Mouse (Mus musculus) forebrain, embryonic 16.5 days (tissue): Measurements from ENCODE around the gene Tnfaip8l1. TPM values are rescaled to one million over a fixed set of nuclear protein-coding genes. Genes with fewer than 3 reads are reported as not detected.
A peak's percentile ranks its signal among the peaks of the same experiment; 100 is the strongest.

ENCODE experiments used
- ATAC-seq: fragments of 200-750 bp; cut with Nextera tagmentation; 2 replicates; pipeline ENCODE4 v1.8.0; 2017; ENCODE audit warnings: mild to moderate bottlenecking, moderate library complexity
- H3K27ac ChIP-seq: fragments of 300-500 bp; sonication (generic); 2 replicates; pipeline ENCODE4 v1.5.1; 2014; ENCODE audit warnings: low read length, control low read depth
- H3K27me3 ChIP-seq: fragments of 300-500 bp; sonication (generic); replicated peaks from 2 replicates; pipeline ENCODE4 v1.6.1; 2014; ENCODE audit warnings: low read length; ENCODE audit not compliant: control insufficient read depth, insufficient read depth
- H3K36me3 ChIP-seq: fragments of 300-500 bp; sonication (generic); 2 replicates; pipeline ENCODE4 v1.6.1; 2014; ENCODE audit not compliant: control insufficient read depth, insufficient read depth
- H3K4me1 ChIP-seq: fragments of 300-500 bp; sonication (generic); replicated peaks from 2 replicates; pipeline ENCODE4 v1.6.1; 2014; ENCODE audit warnings: low read length; ENCODE audit not compliant: control insufficient read depth, insufficient read depth
- H3K4me2 ChIP-seq: fragments of 300-500 bp; sonication (generic); 2 replicates; pipeline ENCODE4 v1.6.1; 2014; ENCODE audit warnings: mild to moderate bottlenecking, low read length, control low read depth
- H3K4me3 ChIP-seq: fragments of 300-500 bp; sonication (generic); replicated peaks from 2 replicates; pipeline ENCODE4 v1.5.1; 2014; ENCODE audit warnings: mild to moderate bottlenecking, low read length, control low read depth
- H3K9ac ChIP-seq: fragments of 300-500 bp; sonication (generic); replicated peaks from 2 replicates; pipeline ENCODE4 v1.6.1; 2014; ENCODE audit warnings: low read depth, low read length, control low read depth
- H3K9me3 ChIP-seq: fragments of 300-500 bp; sonication (generic); 2 replicates; pipeline ENCODE4 v1.6.1; 2016; ENCODE audit warnings: low read length; ENCODE audit not compliant: control insufficient read depth
- WGBS: fragments of 180-500 bp; shearing (Covaris S2); extraction: QIAGEN DNeasy Blood & Tissue Kit; methylation state at CpG from one replicate; pipeline ENCODE4 v1.1.7; 2014; 5-methylcytosine and 5-hydroxymethylcytosine counted together
- polyA plus RNA-seq: library from polyadenylated mRNA; unstranded; fragments of >200 nt; fragmentation: Nextera tagmentation; extraction: Ambion mirVana; gene quantifications from 2 replicates; pipeline ENCODE4 v1.2.1, GENCODE M21; 2015

Gene Tnfaip8l1
- polyA plus RNA-seq, 1 experiment from 2014 or later, result 10.2 TPM

DNA sequence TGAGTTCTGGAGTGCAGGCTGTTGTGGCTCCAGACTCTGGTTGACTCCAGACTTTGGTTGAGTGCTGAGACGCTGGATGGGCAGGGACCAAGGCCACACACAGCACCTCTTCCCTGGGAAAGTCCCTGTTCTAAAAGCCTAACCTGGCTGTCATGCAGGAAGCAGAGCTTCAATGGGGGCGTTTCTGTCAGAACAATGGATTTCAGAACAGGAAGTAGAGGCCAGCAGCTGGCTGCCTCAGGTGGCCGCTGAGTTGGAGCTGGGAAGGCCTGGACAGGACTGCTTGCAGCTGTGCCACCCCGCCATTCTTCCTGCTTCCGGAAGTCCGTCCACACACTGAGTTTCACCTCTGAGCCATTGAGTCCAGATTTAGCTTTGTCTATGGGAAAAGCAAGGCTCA is 7.6 kb downstream of the Tnfaip8l1 start:
- H3K27me3 ChIP-seq, result no peaks in the 10 kb centered on the region
- H3K4me3 ChIP-seq, result no peak overlapping the region
- 0 out of 2 replicates have a peak, but pooled peaks cover 5% of the 10 kb centered on the region for H3K4me1 ChIP-seq
- 70% methylated on average over 6 of the region's 6 CpGs for WGBS
- ATAC-seq, result no peak
- no peak overlapping the region for H3K4me2 ChIP-seq
- no peak overlapping the region for H3K27ac ChIP-seq
- no peak overlapping the region for H3K9ac ChIP-seq
- no peaks in the 10 kb centered on the region for H3K9me3 ChIP-seq
- H3K36me3 ChIP-seq, result no peaks in the 10 kb centered on the region

DNA sequence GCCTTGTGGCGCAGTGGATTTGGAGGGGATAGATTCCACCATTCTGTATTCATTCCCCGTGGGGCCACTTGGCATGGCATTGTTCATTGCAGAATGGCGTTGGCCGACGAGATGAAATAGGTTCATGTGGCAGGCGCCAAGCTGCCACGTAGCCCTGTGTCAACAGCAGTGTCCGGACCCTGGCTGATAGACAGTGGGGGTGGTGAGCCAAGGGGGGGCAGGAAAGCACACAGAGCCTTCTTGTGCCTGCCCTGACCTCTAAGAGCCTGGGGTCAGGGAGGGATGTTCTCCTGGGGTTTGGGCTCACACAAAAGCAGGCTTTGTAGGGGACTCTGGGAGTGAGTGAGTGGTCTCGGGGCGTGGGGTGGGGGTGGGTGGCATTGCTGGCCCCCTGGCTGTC is 8.4 kb downstream of the Tnfaip8l1 start:
- 0 out of 2 replicates have a peak, but pooled peaks have one; percentile 4 for ATAC-seq
- no peak overlapping the region for H3K4me2 ChIP-seq

DNA sequence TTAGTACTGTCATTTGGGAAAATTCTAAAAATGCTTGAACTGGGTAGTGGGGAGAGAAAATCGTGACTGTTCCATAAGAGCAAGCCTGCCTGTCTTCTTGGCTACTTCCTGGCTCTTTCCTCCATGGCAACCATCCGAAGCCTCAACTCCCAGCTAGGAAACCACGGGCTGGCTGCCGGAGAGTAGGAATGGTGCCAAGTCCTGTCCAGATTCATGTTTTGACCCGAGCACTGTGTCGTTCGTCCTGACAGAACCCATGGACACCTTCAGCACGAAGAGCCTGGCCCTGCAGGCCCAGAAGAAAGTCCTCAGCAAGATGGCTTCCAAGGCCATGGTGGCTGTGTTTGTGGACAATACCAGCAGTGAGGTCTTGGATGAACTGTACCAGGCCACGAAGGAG is 9.2 kb downstream of the Tnfaip8l1 start:
- Histone ChIP-seq H3K4me3 (no peak overlapping the region), H3K36me3 (0 out of 2 replicates have a peak, but pooled peaks cover 4% of the 10 kb centered on the region), H3K27me3 (no peaks in the 10 kb centered on the region), H3K9me3 (no peaks in the 10 kb centered on the region), H3K27ac (no peak overlapping the region), H3K9ac (no peak overlapping the region), H3K4me1 (0 out of 2 replicates have a peak, but pooled peaks cover 5% of the 10 kb centered on the region), H3K4me2 (no peak overlapping the region)
- ATAC-seq, result no peak
- WGBS, result 80% methylated on average over 9 of the region's 9 CpGs

More for the DNA sequence above, 8.4 kb downstream of the Tnfaip8l1 start:
- no peaks in the 10 kb centered on the region for H3K36me3 ChIP-seq
- no peaks in the 10 kb centered on the region for H3K27me3 ChIP-seq
- H3K4me3 ChIP-seq, result no peak overlapping the region
- no peak overlapping the region for H3K27ac ChIP-seq
- 11% methylated on average over 10 of the region's 10 CpGs for WGBS
- H3K9ac ChIP-seq, result no peak overlapping the region
- H3K9me3 ChIP-seq, result no peaks in the 10 kb centered on the region
- H3K4me1 ChIP-seq, result 0 out of 2 replicates have a peak, but pooled peaks cover 5% of the 10 kb centered on the region

DNA sequence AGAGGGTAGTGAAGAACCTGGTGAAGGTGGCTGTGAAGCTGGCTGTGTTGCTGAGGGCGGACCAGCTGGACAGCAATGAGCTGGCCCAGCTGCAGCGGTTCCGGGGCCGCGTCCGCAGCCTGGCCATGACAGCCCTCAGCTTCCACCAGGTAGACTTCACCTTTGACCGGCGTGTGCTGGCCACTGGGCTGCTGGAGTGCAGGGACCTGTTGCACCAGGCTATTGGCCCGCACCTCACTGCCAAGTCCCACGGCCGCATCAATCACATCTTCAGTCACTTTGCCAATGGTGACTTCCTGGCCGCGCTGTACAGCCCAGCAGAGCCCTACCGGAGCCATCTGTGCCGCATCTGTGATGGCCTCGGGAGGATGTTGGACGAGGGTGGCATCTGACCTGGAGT is 9.6 kb downstream of the Tnfaip8l1 start:
- no peaks in the 10 kb centered on the region for H3K27me3 ChIP-seq
- no peak for ATAC-seq
- WGBS, result 95% methylated on average over 17 of the region's 17 CpGs
- H3K9me3 ChIP-seq, result no peaks in the 10 kb centered on the region
- H3K4me1 ChIP-seq, result 0 out of 2 replicates have a peak, but pooled peaks cover 5% of the 10 kb centered on the region
- H3K4me3 ChIP-seq, result no peak overlapping the region
- peaks cover 6% of the 10 kb centered on the region; the same call in 1 of the 2 replicates for H3K36me3 ChIP-seq
- H3K9ac ChIP-seq, result no peak overlapping the region
- H3K27ac ChIP-seq, result no peak overlapping the region
- no peak overlapping the region for H3K4me2 ChIP-seq

DNA sequence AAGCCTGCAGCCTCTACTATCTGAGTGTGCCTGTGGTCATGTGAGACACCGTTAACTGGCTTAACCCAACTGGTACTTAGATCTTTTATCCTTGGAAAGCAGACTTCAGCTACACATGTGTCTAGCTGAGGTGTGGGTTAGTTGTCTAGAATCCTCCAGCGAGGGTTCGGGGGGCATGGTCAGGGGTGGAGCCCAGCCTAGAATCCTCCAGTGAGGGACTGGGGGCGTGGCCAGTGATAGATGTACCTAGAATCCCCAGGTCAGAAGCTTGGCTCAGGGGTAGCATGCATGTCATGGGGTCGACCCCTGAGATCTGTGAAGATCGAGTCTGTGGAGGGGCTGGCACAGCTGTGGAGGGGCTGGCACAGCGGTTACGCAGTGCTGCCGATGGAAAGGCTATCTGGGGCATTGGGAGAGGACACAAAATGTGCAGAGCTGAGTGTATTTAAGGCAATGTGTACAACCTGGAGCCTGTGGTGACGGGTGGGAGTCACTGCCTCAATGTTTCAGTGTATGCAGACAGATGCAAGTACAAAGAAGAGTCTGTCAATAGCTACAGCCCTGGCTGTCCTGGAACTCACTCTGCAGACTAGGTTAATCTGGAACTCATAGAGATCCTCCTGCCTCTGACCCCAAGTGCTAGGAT is 11.2 kb downstream of the Tnfaip8l1 start:
- WGBS, result 64% methylated on average over 10 of the region's 10 CpGs

DNA sequence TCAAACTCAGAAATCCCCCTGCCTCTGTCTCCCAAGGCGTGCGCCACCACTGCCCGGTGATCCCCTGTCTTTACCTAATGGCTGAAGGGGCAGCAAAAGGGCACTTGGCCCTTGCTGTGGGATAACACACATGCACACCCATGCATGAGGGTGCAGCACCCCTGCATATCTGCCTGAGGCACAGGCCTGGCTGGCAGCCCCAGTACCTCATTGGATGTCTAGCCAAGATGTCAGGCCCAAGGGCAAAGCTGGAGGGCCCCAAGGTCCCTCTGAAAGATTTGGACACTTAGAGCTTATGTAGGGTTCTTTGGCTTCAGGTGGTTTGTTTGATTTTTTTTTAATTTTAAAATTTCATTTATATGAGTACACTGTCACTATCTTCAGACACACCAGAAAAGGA is 13.1 kb downstream of the Tnfaip8l1 start:
- Histone ChIP-seq H3K27ac (no peak overlapping the region), H3K4me2 (no peak overlapping the region), H3K9ac (no peak overlapping the region), H3K4me1 (0 out of 2 replicates have a peak, but pooled peaks cover 5% of the 10 kb centered on the region), H3K4me3 (no peak overlapping the region), H3K9me3 (no peaks in the 10 kb centered on the region), H3K27me3 (no peaks in the 10 kb centered on the region), H3K36me3 (peaks cover 23% of the 10 kb centered on the region)
- 94% methylated on average over 3 of the region's 3 CpGs for WGBS
- ATAC-seq, result no peak

More for the DNA sequence above, 11.2 kb downstream of the Tnfaip8l1 start:
- H3K27me3 ChIP-seq, result no peaks in the 10 kb centered on the region
- no peaks in the 10 kb centered on the region for H3K9me3 ChIP-seq
- ATAC-seq, result no peak
- H3K27ac ChIP-seq, result no peak overlapping the region
- H3K4me3 ChIP-seq, result no peak overlapping the region
- no peak overlapping the region for H3K4me2 ChIP-seq
- H3K36me3 ChIP-seq, result peaks cover 16% of the 10 kb centered on the region
- 0 out of 2 replicates have a peak, but pooled peaks cover 5% of the 10 kb centered on the region for H3K4me1 ChIP-seq
- H3K9ac ChIP-seq, result no peak overlapping the region

DNA sequence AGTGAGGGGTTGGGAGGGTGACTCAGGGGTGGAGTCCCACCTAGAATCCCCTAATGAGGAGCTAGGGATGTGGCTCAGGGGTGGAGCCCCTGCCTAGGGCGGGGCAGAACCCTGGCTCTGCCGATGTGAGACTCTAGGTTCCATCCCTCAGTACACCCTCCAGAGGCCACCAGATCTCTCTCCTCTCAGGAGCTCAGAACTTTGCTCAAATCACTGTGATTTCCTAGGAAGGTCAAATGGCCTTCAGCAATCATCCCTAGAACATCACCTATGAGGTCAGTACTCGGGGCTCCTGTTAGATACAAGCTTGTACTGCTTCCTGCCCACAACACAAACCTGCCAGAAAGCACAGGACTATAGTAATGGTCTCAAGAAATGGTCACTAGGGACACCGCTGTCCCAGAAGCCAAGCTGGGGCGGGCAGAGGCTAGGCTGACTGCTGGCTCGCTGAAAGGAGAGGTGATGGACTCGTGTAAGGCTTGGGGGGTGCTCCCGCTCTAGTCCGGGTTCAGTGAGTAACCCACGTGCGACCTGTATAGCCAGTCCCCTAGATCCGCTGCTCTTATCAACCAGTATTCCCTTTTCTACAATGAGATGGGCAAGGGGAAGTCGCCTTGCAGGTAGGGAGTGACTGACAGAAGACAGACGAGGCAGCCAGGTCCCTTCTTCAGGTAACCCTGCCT is 20.8 kb downstream of the Tnfaip8l1 start:
- H3K4me1 ChIP-seq, result peaks cover 8% of the 10 kb centered on the region
- H3K4me3 ChIP-seq, result peak overlapping the region; percentile 92
- H3K27ac ChIP-seq, result peak overlapping the region; percentile 68
- peak; percentile 21 for ATAC-seq
- 1% methylated on average over 14 of the region's 14 CpGs for WGBS
- H3K27me3 ChIP-seq, result no peaks in the 10 kb centered on the region
- H3K9ac ChIP-seq, result peak overlapping the region; percentile 82
- peak overlapping the region; percentile 97 for H3K4me2 ChIP-seq
- peaks cover 15% of the 10 kb centered on the region for H3K36me3 ChIP-seq
- H3K9me3 ChIP-seq, result no peaks in the 10 kb centered on the region

DNA sequence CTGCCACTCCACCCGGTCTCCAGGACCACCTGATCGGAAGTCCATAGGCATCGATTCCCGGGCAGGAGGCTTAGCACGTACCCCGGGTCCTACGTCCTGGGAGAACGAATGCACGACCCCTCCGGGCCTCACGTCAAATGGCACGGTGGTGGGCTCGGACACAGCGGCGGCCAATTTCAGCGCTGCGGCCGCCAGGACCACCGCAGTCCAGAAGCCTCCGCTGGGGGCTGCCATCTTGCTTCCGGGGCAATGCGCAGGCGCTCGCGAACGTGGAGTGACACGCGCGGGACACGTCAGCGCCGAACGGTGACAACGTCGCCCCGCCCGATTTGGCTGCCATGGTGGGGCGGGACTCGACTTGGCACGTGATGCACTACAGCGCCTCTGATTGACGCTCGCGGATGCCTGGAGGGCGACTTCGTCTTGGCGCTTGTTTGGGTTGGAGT is 21.4 kb downstream of the Tnfaip8l1 start, which contains the start of gene Mydgf:
Gene Mydgf (minus strand): TSS at position 263 of the 446 bp plus-strand sequence.
- H3K27ac ChIP-seq, result peak within 1 kb of the TSS; percentile 68
- under 1% methylated on average over 47 of the region's 47 CpGs for WGBS
- peak within 1 kb of the TSS; percentile 82 for H3K9ac ChIP-seq
- no peaks in the 10 kb centered on the region for H3K27me3 ChIP-seq
- no peaks in the 10 kb centered on the region for H3K9me3 ChIP-seq
- peaks cover 17% of the 10 kb centered on the region for H3K36me3 ChIP-seq
- peak; percentile 97 for ATAC-seq
- peak within 1 kb of the TSS; percentile 92 for H3K4me3 ChIP-seq
- H3K4me2 ChIP-seq, result peak within 1 kb of the TSS; percentile 97
- H3K4me1 ChIP-seq, result peaks cover 8% of the 10 kb centered on the region
